Mouse (Mus musculus) gastrocnemius, adult 2 months (tissue): ENCODE measurements at regions not wholly inside any gene's neighbourhood (a gene's known extent, or its start where the extent isn't known, plus 50 kb on each side); places are given as distances from the start of the nearest gene placed in this dataset.

ENCODE experiments used
- DNase-seq: peaks from one replicate; pipeline ENCODE4 v3.0.0; 2022
- H3K27ac ChIP-seq: fragments of 200-600 bp; 2 replicates; pipeline ENCODE4 v1.8.1; 2022; ENCODE audit warnings: mild to moderate bottlenecking
- H3K4me3 ChIP-seq: fragments of 200-600 bp; 2 replicates; pipeline ENCODE4 v1.8.1; 2022; ENCODE audit warnings: mild to moderate bottlenecking, moderate library complexity
- CTCF ChIP-seq: fragments of 200-600 bp; IDR thresholded peaks from 2 replicates; pipeline ENCODE4 v1.8.1; 2022; ENCODE audit warnings: antibody characterized with exemption, mild to moderate bottlenecking, moderate library complexity
- intact Hi-C: fragments of 180-260 bp; cut with DNase I; formaldehyde crosslinking; loops from one replicate; pipeline ENCODE4 v1.15.1; 2025

DNA sequence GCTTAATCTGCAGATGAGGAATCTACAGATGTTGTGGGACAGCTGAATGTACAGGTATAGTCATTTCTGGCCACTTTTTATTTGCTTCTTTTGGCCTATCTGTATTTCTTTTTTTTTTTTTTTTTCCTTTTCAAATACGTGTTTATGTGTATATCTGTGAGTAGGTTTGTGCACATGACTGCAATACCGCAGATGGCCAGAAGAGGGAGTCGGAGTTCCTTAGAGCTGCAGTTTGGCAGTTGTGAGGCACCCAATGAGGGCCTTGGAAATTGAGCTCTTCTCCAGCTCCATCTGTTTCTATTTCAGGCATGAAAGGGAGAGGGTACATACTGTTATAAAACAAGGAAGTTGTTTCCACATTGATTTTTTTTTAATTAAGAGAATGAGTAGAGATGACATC, 137.2 kb upstream of the Smim23 start:
- intact Hi-C loops, result no loop called here
- no peak overlapping the region for H3K4me3 ChIP-seq
- H3K27ac ChIP-seq, result no peak overlapping the region
- peak; percentile 39; the same call in 1 of the 2 replicates for TF ChIP-seq CTCF
- no peak for DNase-seq

DNA sequence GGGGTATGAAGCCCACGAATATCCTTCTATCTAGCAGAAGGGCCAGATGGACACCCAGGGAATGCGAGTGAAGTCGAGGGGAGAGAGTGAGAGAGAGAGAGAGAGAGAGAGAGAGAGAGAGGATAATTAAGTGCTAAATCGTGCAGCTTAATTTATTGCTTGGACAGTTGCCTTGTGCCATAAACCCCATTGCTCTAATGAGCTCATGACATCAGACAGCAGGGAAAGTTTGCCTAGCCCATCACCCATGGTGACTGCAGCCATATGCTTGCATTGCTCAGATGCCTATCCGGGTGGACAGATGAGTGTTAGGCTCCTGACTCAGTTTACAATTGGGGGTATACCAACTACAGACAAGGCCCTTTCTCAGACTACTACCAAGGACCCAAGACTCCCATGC, 134.6 kb upstream of the Smim23 start:
- intact Hi-C loops, result loop anchor here (5.0 to 10.0 kb wide), 2 partner anchors 154 to 242 kb away; no protein-coding TSS in a partner anchor
- DNase-seq, result no peak
- H3K27ac ChIP-seq, result no peak overlapping the region
- no peak overlapping the region for H3K4me3 ChIP-seq
- TF ChIP-seq CTCF, result no peak

- intact Hi-C loops, result loop anchor here (5.0 to 10.0 kb wide), 2 partner anchors 152 to 240 kb away; no protein-coding TSS in a partner anchor
- TF ChIP-seq CTCF, result peak; percentile 62
- H3K27ac ChIP-seq, result no peak overlapping the region
- H3K4me3 ChIP-seq, result no peak overlapping the region
- peak; percentile 41 for DNase-seq
Measured at GRCm38 (mm10) chr11:32956993-32957392, 132.6 kb upstream of the Smim23 start.

DNA sequence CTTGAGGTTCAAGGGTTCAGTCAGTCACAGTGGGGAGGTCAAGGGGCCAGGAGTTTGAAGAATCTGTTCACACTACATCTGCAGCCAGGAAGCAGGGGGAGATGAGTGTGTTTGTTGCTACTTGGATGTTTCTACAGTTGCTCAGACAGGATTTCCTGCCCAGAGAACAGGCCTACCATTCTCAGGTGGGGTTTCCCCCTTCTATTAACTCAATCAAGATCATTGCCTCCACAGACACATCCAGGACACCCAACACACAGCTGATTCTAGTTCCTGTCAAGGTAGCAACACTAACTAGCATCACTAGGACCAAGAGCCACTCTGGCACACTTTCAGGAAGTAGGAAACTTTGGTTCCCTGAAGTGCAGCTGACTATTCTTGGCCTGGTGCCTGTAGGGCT, 127.9 kb upstream of the Smim23 start:
- H3K4me3 ChIP-seq, result no peak overlapping the region
- intact Hi-C loops, result loop anchor here (10.0 kb wide), 1 partner anchor 147 kb away; no protein-coding TSS in a partner anchor
- no peak overlapping the region for H3K27ac ChIP-seq
- TF ChIP-seq CTCF, result no peak
- no peak for DNase-seq

- H3K27ac ChIP-seq, result no peak overlapping the region
- intact Hi-C loops, result no loop called here
- TF ChIP-seq CTCF, result no peak
- H3K4me3 ChIP-seq, result no peak overlapping the region
- DNase-seq, result no peak
Measured at GRCm38 (mm10) chr11:32948132-32948531, 123.7 kb upstream of the Smim23 start.

DNA sequence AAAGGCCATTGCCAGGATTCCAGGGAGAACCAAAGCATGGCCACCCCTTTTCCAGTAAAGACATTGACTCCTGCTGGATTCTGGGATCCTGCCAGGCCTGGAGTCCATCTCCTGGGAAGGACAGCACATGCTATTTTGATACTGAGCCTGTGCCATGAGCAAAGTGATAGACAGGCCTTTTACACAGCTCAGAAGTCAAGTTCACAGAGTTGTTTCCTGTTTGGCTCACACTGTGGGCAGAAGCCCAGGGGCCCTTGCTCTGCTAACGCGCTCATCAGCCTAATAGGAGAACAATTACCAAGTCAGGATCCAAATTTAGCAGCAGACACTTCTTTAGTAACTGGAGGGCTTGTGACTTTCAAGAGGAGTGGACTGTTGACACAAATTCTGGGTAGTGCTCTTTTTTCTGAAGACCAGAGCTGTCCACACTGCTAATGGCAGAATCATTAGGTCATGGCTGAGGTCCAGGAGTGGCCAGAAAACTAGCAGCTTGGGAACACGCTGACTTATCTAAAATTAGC, 122.1 kb upstream of the Smim23 start:
- Histone ChIP-seq H3K4me3 (no peak overlapping the region), H3K27ac (peak overlapping the region; percentile 35; the same call in 1 of the 2 replicates)
- TF ChIP-seq CTCF, result no peak
- intact Hi-C loops, result no loop called here
- peak; percentile 31 for DNase-seq

- intact Hi-C loops, result no loop called here
- DNase-seq, result no peak
- TF ChIP-seq CTCF, result no peak
- H3K27ac ChIP-seq, result no peak overlapping the region
- H3K4me3 ChIP-seq, result no peak overlapping the region
Measured at GRCm38 (mm10) chr11:32945071-32945470, 120.7 kb upstream of the Smim23 start.

DNA sequence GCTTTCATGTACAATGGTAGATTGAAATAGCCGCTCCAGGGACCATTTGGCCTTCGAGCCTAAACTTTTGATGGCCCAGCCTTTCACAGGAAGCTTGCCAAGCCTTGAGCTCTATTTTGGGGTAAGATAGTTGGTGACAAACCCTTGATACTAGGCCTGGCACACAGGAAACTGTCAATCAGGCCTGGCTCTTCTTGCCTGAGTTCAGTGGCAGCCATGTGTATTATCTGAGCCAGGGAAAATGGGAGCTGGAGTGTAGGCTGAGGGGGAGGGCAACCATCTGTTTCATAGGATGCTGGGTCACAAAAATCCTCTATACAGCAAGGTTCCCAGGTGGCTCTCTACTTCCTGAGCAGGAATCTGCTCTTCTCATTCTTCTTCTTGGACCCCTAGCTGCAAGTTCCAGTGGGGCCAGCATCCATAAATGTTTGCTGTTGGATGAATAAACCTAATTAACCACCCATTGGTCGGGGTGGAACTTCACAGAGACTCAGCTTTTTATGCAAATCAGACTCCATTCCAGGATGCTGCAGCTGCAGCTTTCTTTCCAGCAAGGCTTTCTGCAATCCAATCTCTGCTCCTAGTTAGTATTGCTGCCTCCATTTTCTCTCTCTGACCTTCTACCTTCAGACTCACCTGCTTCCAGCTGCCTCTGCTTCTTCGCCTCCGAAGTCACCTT, 117.1 kb upstream of the Smim23 start:
- DNase-seq, result no peak
- no peak for TF ChIP-seq CTCF
- Histone ChIP-seq H3K4me3 (no peak overlapping the region), H3K27ac (no peak overlapping the region)
- intact Hi-C loops, result no loop called here

DNA sequence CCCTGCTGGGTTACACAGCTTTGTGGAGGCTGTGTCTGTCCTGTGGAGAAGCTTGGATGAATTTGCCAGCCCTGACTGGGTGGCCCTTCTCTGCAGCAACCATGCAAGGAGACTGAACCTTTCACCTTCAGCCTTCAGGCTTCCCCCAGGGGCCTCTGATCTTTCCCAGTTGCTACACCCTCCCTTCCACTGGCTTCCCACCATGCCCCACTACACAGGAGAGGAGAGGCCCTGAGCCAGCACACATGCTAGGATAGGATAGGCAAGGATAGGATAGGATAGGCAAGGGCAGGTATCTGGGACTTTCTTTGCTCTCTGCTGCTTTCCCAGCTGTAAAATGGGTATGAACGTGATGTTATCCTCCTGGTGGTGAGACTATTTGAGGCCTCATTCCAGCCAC, 114.7 kb upstream of the Smim23 start:
- no peak for DNase-seq
- intact Hi-C loops, result no loop called here
- TF ChIP-seq CTCF, result no peak

GRCm38 (mm10) chr11:32937167-32937566, 112.8 kb upstream of the Smim23 start:
- no peak for TF ChIP-seq CTCF
- DNase-seq, result peak; percentile 53
- no peak overlapping the region for H3K4me3 ChIP-seq
- H3K27ac ChIP-seq, result no peak overlapping the region
- intact Hi-C loops, result no loop called here

More for the DNA sequence above, 114.7 kb upstream of the Smim23 start:
- Histone ChIP-seq H3K27ac (no peak overlapping the region), H3K4me3 (no peak overlapping the region)

GRCm38 (mm10) chr11:32931928-32932327, 107.5 kb upstream of the Smim23 start:
- no peak for DNase-seq
- TF ChIP-seq CTCF, result no peak
- Histone ChIP-seq H3K27ac (no peak overlapping the region), H3K4me3 (no peak overlapping the region)
- intact Hi-C loops, result no loop called here

DNA sequence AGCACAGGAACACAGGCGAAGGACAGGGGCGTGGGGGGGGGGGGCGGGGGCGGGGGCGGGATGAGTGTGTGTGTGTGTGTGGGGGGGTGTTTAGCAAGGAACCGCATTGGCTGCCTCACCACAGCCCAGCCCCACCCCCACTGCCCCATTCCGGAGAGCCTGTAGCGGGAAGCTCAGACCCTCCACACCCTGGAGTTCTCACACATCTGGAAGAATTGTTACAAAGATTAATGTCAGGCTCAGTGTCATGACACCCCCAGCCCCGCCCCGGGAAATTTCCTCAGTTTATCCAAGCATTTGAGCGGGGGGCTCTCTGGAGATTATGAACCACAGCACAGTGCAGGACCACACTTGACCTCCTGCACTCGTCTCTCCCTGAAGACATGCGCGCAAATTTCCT, 106.6 kb upstream of the Smim23 start:
- intact Hi-C loops, result no loop called here
- DNase-seq, result no peak
- TF ChIP-seq CTCF, result no peak
- no peak overlapping the region for H3K4me3 ChIP-seq
- no peak overlapping the region for H3K27ac ChIP-seq

GRCm38 (mm10) chr11:32928837-32929236, 104.4 kb upstream of the Smim23 start:
- intact Hi-C loops, result no loop called here
- no peak for DNase-seq
- TF ChIP-seq CTCF, result no peak
- no peak overlapping the region for H3K4me3 ChIP-seq
- no peak overlapping the region for H3K27ac ChIP-seq
